Mouse (Mus musculus): ENCODE data around the gene Ptgs1. TPM values are rescaled to one million over a fixed set of nuclear protein-coding genes. Genes with fewer than 3 reads are reported as not detected.

The Ptgs1 gene
- polyA plus RNA-seq, 1 experiment = 15.0 TPM

DNA sequence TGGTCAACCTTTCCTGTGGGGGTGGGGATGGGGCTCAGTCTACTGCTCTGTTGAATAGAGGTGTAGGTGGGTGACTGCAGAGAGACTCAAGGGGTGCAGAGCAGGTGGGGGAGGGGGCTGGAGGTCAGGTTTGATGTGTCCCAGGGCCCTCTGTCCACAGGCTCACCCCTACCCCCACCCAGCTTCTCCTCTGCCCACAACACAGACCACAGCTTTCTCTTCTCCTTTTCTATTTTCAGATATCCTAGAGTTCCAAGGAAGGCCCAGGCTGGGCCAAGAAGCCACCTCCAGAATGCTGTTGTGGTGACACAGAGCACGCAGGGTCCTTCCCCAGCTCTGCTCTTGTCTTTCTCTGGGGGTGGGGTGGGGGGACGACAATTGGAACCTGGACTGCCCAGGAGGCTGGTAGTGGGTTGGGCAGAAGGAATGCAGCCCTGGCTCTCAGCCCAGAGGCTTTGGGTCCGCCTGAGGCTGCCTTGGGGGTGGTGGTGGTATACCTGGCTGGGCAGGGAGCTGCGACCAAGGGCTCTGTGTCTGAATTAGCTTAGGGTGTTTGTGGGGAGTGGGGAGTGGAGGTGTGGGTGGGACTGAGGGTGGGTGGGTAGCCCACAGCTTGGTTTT is 13.2 kb upstream of the Ptgs1 start:
- TF ChIP-seq CTCF (IDR thresholded peaks at IDR 0.05; ENCODE audit: borderline replicate concordance, control insufficient read depth, extremely low read depth, insufficient read depth, low read length, poor library complexity) = no peak
- TF ChIP-seq POLR2A (IDR thresholded peaks at IDR 0.05; ENCODE audit: control insufficient read depth, extremely low read depth, insufficient read depth, low read length, poor library complexity) = no peak
- Histone ChIP-seq H3K36me3 (ENCODE audit: control insufficient read depth, insufficient read depth, low read length) (no peaks in the 10 kb centered on the region), H3K4me3 (ENCODE audit: control insufficient read depth, insufficient read depth, low read length) (no peak overlapping the region), H3K4me1 (replicated peaks; ENCODE audit: control insufficient read depth, insufficient read depth, low read length) (no peaks in the 10 kb centered on the region; the same call in 1 of the 2 replicates), H3K27me3 (ENCODE audit: control insufficient read depth, insufficient read depth, low read length) (no peaks in the 10 kb centered on the region), H3K27ac (ENCODE audit: control insufficient read depth, insufficient read depth, low read length) (no peak overlapping the region)
- 4% methylated on average over 4 of the region's 4 CpGs for WGBS
- DNase-seq = no peak

DNA sequence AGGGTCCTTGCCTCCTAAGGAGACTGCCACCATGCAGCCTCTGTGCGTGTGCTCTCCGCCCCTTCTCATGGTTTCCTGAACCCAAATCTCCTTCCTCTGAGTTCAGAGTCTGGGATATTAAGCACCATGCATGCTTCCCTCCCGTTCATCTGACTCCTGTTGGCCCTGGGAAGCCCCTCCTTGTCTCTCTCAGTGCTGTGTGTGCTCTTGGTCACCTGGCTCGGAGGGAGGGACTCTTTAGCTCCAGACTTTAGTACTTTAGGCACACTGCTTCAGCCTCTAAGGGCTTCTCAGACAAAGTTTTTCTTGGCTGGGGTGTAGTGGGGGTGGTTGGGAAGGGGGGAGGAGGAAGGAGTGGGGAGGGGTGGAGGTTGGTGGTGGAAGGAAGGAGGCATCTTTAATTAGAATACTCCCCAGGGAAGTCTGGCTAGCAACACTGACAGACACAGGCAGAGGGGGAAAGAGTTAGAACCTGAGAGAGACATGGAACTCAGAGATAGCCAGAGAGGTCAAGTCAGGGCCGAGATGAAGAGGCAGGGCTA is 12.5 kb upstream of the Ptgs1 start:
- TF ChIP-seq POLR2A (IDR thresholded peaks at IDR 0.05; ENCODE audit: control insufficient read depth, extremely low read depth, insufficient read depth, low read length, poor library complexity) (no peak), CTCF (IDR thresholded peaks at IDR 0.05; ENCODE audit: borderline replicate concordance, control insufficient read depth, extremely low read depth, insufficient read depth, low read length, poor library complexity) (no peak)
- no peak overlapping the region for H3K4me3 ChIP-seq (ENCODE audit: control insufficient read depth, insufficient read depth, low read length)
- 9% methylated on average over 5 of the region's 5 CpGs for WGBS
- H3K27me3 ChIP-seq (ENCODE audit: control insufficient read depth, insufficient read depth, low read length) = no peaks in the 10 kb centered on the region
- H3K27ac ChIP-seq (ENCODE audit: control insufficient read depth, insufficient read depth, low read length) = no peak overlapping the region
- H3K4me1 ChIP-seq (replicated peaks; ENCODE audit: control insufficient read depth, insufficient read depth, low read length) = no peaks in the 10 kb centered on the region; the same call in 1 of the 2 replicates
- H3K36me3 ChIP-seq (ENCODE audit: control insufficient read depth, insufficient read depth, low read length) = no peaks in the 10 kb centered on the region
- no peak for DNase-seq

DNA sequence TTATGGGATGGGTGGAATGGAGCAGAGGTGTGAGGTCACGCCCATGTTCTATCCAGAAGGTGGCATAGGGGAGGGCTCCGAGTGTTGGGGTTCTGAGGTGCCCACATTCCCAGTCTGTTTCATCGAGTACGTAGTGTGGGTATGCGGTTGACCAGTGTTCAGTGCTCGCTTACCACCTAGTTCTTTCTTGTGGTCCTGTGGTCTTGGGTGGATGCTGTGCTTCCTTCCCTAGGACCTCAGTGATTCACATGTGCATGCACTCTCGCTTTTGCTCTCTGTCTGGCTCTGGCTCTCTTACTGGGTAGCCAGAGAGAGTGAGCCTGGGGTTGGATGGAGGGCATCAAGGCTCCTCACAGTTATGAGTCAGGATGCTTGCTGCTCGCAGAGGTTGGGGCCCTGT is 10.1 kb upstream of the Ptgs1 start:
- no peaks in the 10 kb centered on the region for H3K36me3 ChIP-seq (ENCODE audit: control insufficient read depth, insufficient read depth, low read length)
- no peak overlapping the region for H3K27ac ChIP-seq (ENCODE audit: control insufficient read depth, insufficient read depth, low read length)
- H3K4me1 ChIP-seq (replicated peaks; ENCODE audit: control insufficient read depth, insufficient read depth, low read length) = no peaks in the 10 kb centered on the region; the same call in 1 of the 2 replicates
- 8% methylated on average over 8 of the region's 8 CpGs for WGBS
- no peak for DNase-seq
- no peak overlapping the region for H3K4me3 ChIP-seq (ENCODE audit: control insufficient read depth, insufficient read depth, low read length)
- TF ChIP-seq CTCF (IDR thresholded peaks at IDR 0.05; ENCODE audit: borderline replicate concordance, control insufficient read depth, extremely low read depth, insufficient read depth, low read length, poor library complexity) (no peak), POLR2A (IDR thresholded peaks at IDR 0.05; ENCODE audit: control insufficient read depth, extremely low read depth, insufficient read depth, low read length, poor library complexity) (no peak)
- no peaks in the 10 kb centered on the region for H3K27me3 ChIP-seq (ENCODE audit: control insufficient read depth, insufficient read depth, low read length)

DNA sequence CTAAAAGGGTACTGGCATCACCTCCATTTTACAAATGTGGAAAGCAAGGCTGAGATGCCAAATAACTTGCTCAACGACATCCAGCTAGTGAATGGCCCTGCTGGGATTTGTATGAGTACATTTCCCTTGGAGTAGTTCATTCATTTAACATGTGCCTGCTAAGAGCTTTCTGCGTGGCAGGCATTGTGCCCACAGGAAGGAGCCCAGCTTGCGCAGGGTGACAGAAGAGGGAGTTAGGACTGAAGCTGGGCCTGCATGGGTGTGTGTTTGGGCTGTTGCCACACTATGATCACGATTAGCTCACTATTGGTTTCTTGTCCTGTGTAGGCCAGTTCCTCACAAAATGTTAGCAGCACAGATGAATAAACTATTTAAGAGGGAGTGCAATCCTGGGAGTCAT is 9.3 kb upstream of the Ptgs1 start:
- no peaks in the 10 kb centered on the region for H3K27me3 ChIP-seq (ENCODE audit: control insufficient read depth, insufficient read depth, low read length)
- 49% methylated on average over 4 of the region's 4 CpGs for WGBS
- H3K4me1 ChIP-seq (replicated peaks; ENCODE audit: control insufficient read depth, insufficient read depth, low read length) = no peaks in the 10 kb centered on the region; the same call in 1 of the 2 replicates
- no peak for TF ChIP-seq CTCF (IDR thresholded peaks at IDR 0.05; ENCODE audit: borderline replicate concordance, control insufficient read depth, extremely low read depth, insufficient read depth, low read length, poor library complexity)
- TF ChIP-seq POLR2A (IDR thresholded peaks at IDR 0.05; ENCODE audit: control insufficient read depth, extremely low read depth, insufficient read depth, low read length, poor library complexity) = no peak
- H3K36me3 ChIP-seq (ENCODE audit: control insufficient read depth, insufficient read depth, low read length) = no peaks in the 10 kb centered on the region
- no peak for DNase-seq
- H3K27ac ChIP-seq (ENCODE audit: control insufficient read depth, insufficient read depth, low read length) = no peak overlapping the region
- H3K4me3 ChIP-seq (ENCODE audit: control insufficient read depth, insufficient read depth, low read length) = no peak overlapping the region

DNA sequence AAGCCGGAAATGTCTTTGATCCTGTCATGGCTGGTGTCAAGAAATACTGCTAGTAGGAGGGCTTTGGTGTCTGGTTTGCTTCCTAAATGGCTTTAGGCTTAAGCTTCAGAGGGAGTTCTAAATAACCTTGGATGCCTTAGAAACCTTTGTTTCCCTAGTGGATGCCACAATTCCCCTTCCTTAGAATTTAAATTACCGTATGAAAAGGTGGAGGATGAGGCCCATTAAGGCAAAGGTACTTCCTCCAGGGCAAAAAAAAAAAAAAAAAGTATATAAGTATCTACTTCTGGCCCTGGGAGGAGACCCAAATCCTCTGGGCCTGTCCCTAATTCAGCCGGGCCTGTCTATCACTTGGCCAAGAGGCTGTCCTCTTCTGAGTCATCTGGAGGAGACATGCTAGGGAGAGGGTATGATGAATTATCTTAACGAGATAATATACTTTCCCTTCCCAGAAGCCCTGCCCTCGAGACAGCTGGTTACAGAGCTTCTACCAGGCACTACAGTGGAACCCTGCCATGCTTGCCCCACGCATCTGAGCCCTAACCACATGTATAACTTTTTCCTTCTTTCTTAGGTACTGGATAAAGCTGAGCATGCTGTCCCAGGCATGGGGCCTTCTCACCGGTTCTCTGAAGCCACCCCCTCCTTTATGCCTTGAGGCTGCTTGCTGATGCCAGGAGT is 7.9 kb upstream of the Ptgs1 start:
- Histone ChIP-seq H3K27ac (ENCODE audit: control insufficient read depth, insufficient read depth, low read length) (no peak overlapping the region), H3K27me3 (ENCODE audit: control insufficient read depth, insufficient read depth, low read length) (no peaks in the 10 kb centered on the region), H3K4me3 (ENCODE audit: control insufficient read depth, insufficient read depth, low read length) (no peak overlapping the region), H3K36me3 (ENCODE audit: control insufficient read depth, insufficient read depth, low read length) (no peaks in the 10 kb centered on the region), H3K4me1 (replicated peaks; ENCODE audit: control insufficient read depth, insufficient read depth, low read length) (no peaks in the 10 kb centered on the region; the same call in 1 of the 2 replicates)
- TF ChIP-seq POLR2A (IDR thresholded peaks at IDR 0.05; ENCODE audit: control insufficient read depth, extremely low read depth, insufficient read depth, low read length, poor library complexity) (no peak), CTCF (IDR thresholded peaks at IDR 0.05; ENCODE audit: borderline replicate concordance, control insufficient read depth, extremely low read depth, insufficient read depth, low read length, poor library complexity) (no peak)
- DNase-seq = no peak
- 76% methylated on average over 7 of the region's 7 CpGs for WGBS

DNA sequence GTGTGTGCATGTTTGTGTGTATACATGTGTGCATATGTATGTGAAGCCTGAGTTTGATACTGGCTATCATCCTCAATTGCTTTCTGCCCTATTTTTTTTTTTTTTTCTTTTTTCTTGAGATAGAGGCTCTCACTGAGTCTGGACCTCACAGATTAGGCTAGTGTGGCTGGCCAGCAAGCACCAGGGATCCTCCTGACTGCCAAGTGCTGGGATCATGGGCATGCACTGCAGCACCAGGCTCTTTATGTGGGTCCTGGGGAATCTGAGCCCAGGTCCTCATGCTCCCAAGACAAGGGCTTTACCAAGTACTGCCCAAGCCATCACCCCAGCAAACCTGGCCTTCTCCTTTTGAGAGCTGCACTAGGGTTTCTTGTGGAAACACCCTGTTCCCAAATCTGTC is 6.8 kb upstream of the Ptgs1 start:
- Histone ChIP-seq H3K27me3 (ENCODE audit: control insufficient read depth, insufficient read depth, low read length) (no peaks in the 10 kb centered on the region), H3K4me3 (ENCODE audit: control insufficient read depth, insufficient read depth, low read length) (no peak overlapping the region), H3K27ac (ENCODE audit: control insufficient read depth, insufficient read depth, low read length) (no peak overlapping the region), H3K4me1 (replicated peaks; ENCODE audit: control insufficient read depth, insufficient read depth, low read length) (no peaks in the 10 kb centered on the region; the same call in 1 of the 2 replicates), H3K36me3 (ENCODE audit: control insufficient read depth, insufficient read depth, low read length) (no peaks in the 10 kb centered on the region)
- no peak for TF ChIP-seq POLR2A (IDR thresholded peaks at IDR 0.05; ENCODE audit: control insufficient read depth, extremely low read depth, insufficient read depth, low read length, poor library complexity)
- TF ChIP-seq CTCF (IDR thresholded peaks at IDR 0.05; ENCODE audit: borderline replicate concordance, control insufficient read depth, extremely low read depth, insufficient read depth, low read length, poor library complexity) = no peak
- no peak for DNase-seq

All from thymus, adult 2 months (tissue).